Mouse (Mus musculus) testis, adult 2 months (tissue): Measurements from ENCODE around the gene Tspan11. TPM values are rescaled to one million over a fixed set of nuclear protein-coding genes. Genes with fewer than 3 reads are reported as not detected.
A peak's percentile ranks its signal among the peaks of the same experiment; 100 is the strongest.

Experiments
- H3K27ac ChIP-seq: fragments of 200-500 bp; 2 replicates; pipeline ENCODE4 v1.5.1; 2012; ENCODE audit warnings: low read depth, low read length; ENCODE audit not compliant: control insufficient read depth, insufficient read depth
- H3K27me3 ChIP-seq: fragments of 200-500 bp; 2 replicates; pipeline ENCODE4 v1.6.1; 2012; ENCODE audit warnings: mild to moderate bottlenecking, low read length, moderate library complexity; ENCODE audit not compliant: control insufficient read depth, insufficient read depth
- H3K36me3 ChIP-seq: fragments of 200-500 bp; 2 replicates; pipeline ENCODE4 v1.6.1; 2012; ENCODE audit warnings: mild to moderate bottlenecking, low read length; ENCODE audit not compliant: control insufficient read depth, insufficient read depth
- H3K4me1 ChIP-seq: fragments of 200-500 bp; 2 replicates; pipeline ENCODE4 v1.6.1; 2012; ENCODE audit warnings: low read length; ENCODE audit not compliant: control insufficient read depth, insufficient read depth
- H3K4me3 ChIP-seq: fragments of 200-500 bp; 2 replicates; pipeline ENCODE4 v1.5.1; 2012; ENCODE audit warnings: low read depth, mild to moderate bottlenecking, low read length, moderate library complexity, mixed read lengths; ENCODE audit not compliant: control insufficient read depth
- CTCF ChIP-seq: fragments of 200-500 bp; IDR thresholded peaks from 2 replicates; pipeline ENCODE4 v1.5.1; 2012; ENCODE audit warnings: low read depth, mild to moderate bottlenecking, inconsistent platforms, low read length, moderate library complexity; ENCODE audit not compliant: control insufficient read depth, insufficient read depth, insufficient replicate concordance
- POLR2A ChIP-seq: fragments of 200-500 bp; IDR thresholded peaks from 2 replicates; pipeline ENCODE4 v1.6.1; 2012; ENCODE audit warnings: low read depth, mild to moderate bottlenecking, inconsistent platforms, low read length, moderate library complexity; ENCODE audit not compliant: control insufficient read depth
- polyA plus RNA-seq: library from polyadenylated mRNA; depleted of rRNA; stranded (reverse); fragments of >200 nt; gene quantifications from 2 replicates; pipeline ENCODE4 v1.2.3, GENCODE M21; 2012

Tspan11 gene
- polyA plus RNA-seq, 1 experiment = 0.75 TPM

- Histone ChIP-seq H3K36me3 (no peaks in the 10 kb centered on the region), H3K27ac (no peak overlapping the region), H3K4me3 (peak overlapping the region; percentile 27; the same call in 1 of the 2 replicates), H3K4me1 (no peaks in the 10 kb centered on the region), H3K27me3 (no peaks in the 10 kb centered on the region)
- TF ChIP-seq CTCF = no peak
Measured at GRCm38 (mm10) chr6:127851611-127852010, 35.8 kb upstream of the Tspan11 start.

- no peaks in the 10 kb centered on the region for H3K4me1 ChIP-seq
Measured at GRCm38 (mm10) chr6:127853241-127853640, 34.1 kb upstream of the Tspan11 start.

DNA sequence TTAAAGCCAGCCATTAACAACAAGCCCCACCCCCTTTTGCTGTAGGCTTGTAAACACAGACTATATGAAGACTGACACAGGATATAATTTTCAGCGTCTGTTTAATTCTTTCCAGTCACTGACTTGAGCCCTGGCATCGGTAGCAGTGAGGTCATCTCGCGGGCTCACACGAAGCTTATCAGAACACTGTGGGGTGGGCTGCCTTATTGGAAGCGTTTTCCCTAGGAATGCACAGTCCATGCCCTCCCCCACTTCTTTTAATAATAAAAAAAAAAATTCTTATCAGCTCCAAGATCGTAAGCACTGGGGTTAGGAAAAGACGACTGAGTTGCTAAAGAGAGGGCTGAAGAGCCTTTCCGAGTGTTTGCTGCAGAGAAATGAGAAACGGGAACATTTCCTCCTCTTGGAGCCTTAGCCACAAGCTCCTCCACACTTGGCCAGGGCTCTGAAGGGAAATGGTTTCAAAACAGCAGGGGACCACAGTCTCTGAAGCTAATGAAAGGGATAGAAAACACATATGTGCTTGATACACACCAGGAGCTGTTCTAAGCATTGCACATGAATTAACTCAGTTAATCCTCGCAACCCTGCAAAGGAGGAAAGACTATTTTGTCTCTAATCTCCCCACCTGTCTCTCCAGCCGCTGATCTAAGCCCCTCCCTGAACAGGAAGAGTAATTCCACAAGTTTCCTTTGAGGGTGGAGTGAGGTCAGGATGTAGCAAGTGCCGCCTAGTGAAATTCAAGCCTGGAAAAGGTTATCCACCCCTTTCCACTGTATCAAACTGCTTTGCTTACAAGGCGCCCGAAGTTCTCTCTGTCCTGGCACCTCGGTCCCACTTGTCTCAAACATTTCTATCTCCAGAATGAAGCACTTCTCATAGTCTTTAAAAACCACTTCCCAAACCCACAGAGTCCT, 33.4 kb upstream of the Tspan11 start:
- Histone ChIP-seq H3K27me3 (no peaks in the 10 kb centered on the region), H3K4me3 (no peak overlapping the region), H3K27ac (no peak overlapping the region), H3K36me3 (no peaks in the 10 kb centered on the region), H3K4me1 (no peaks in the 10 kb centered on the region)
- TF ChIP-seq CTCF = no peak
- TF ChIP-seq POLR2A = no peak

More at GRCm38 (mm10) chr6:127853241-127853640, 34.1 kb upstream of the Tspan11 start:
- Histone ChIP-seq H3K27me3 (no peaks in the 10 kb centered on the region), H3K27ac (no peak overlapping the region), H3K36me3 (no peaks in the 10 kb centered on the region), H3K4me3 (no peak overlapping the region)
- TF ChIP-seq POLR2A = no peak
- TF ChIP-seq CTCF = no peak

- no peak overlapping the region for H3K27ac ChIP-seq
- H3K4me1 ChIP-seq = no peaks in the 10 kb centered on the region
- H3K36me3 ChIP-seq = no peaks in the 10 kb centered on the region
- H3K27me3 ChIP-seq = no peaks in the 10 kb centered on the region
- no peak overlapping the region for H3K4me3 ChIP-seq
- no peak for TF ChIP-seq POLR2A
Measured at GRCm38 (mm10) chr6:127854688-127855013, 32.7 kb upstream of the Tspan11 start.

- Histone ChIP-seq H3K4me3 (no peak overlapping the region), H3K27me3 (no peaks in the 10 kb centered on the region), H3K27ac (no peak overlapping the region), H3K36me3 (no peaks in the 10 kb centered on the region), H3K4me1 (no peaks in the 10 kb centered on the region)
- TF ChIP-seq CTCF (no peak), POLR2A (no peak)
Measured at GRCm38 (mm10) chr6:127855711-127856295, 31.6 kb upstream of the Tspan11 start.

- TF ChIP-seq CTCF = no peak
- no peak for TF ChIP-seq POLR2A
- Histone ChIP-seq H3K27ac (no peak overlapping the region), H3K4me1 (no peaks in the 10 kb centered on the region), H3K4me3 (no peak overlapping the region), H3K27me3 (no peaks in the 10 kb centered on the region), H3K36me3 (no peaks in the 10 kb centered on the region)
Measured at GRCm38 (mm10) chr6:127861951-127862350, 25.4 kb upstream of the Tspan11 start.

DNA sequence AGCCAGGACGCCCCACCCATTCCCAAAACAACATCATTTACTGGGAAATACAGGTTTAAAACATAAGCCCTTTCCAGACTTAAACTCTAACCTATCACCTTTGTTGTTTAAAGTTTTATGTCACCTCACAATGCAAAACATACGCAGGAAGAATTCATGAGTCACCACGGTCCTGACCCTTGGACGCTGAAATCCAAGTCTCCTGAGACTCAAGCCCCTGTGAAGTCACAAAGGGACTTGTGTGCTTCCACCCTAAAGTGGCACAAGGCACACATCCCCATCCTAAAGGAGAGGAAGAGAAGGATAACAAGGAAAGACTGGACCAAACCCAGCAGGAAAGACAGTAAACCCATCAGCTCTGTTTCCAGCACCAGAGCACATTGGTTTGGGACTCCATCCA, 22.0 kb upstream of the Tspan11 start:
- TF ChIP-seq POLR2A (no peak), CTCF (no peak)
- no peak overlapping the region for H3K4me3 ChIP-seq
- H3K36me3 ChIP-seq = no peaks in the 10 kb centered on the region
- H3K27me3 ChIP-seq = no peaks in the 10 kb centered on the region
- H3K4me1 ChIP-seq = no peaks in the 10 kb centered on the region
- no peak overlapping the region for H3K27ac ChIP-seq
